Mouse (Mus musculus): ENCODE results near the gene Igf2bp1.

DNA sequence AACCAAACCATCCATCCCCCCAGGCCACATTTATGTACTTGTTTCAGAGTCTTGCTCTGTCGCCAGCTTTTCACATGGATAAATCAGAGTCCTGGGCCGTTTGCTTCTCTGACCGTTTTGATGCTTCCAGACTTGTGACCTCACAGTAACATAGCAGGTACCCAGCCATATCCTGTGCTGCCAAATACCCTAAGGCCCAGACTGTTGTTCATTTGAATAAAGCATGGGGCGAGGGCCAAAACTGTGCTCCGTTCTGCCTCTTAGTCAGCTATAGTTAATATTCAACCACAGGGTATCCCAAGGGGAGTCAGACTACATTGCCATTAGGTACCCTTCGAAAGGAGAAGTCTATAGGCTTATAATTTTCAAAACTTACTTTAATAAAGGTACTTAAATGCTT lies 69.3 kb downstream of the Igf2bp1 start:
- no peak for TF ChIP-seq POLR2A (IDR thresholded peaks at IDR 0.05; ENCODE audit: insufficient read depth, low read depth, low read length)
- TF ChIP-seq CTCF (IDR thresholded peaks at IDR 0.05; ENCODE audit: insufficient read depth, low read depth, low read length): no peak
